Mouse (Mus musculus): ENCODE data around the gene Ttll11. TPM values are rescaled to one million over a fixed set of nuclear protein-coding genes. Genes with fewer than 3 reads are reported as not detected.

Ttll11 gene
- polyA plus RNA-seq, 1 experiment from 2014 or later, result 2.1 TPM

DNA sequence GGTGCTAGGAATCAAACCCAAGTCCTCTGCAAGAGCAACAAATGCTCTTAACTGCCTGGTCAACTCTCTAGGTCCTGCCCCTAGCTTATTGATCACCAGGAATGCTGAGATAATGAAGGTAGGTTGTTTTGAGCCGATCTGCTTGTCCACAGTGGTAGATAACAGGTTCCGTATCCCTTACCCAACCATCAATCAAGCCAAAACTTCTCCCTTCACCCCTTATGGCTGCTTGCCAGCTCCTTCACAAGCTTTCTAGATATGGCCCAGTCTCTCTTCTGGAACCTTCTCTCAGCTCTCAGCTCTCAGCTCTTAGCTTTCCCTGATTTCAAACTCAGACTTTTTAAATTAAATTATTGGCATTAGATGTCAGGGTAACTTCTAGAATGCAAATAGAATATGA is 85.2 kb downstream of the Ttll11 start:
- WGBS, result 91% methylated on average over 2 of the region's 2 CpGs
- H3K9ac ChIP-seq (replicated peaks; ENCODE audit: low read length), result no peak overlapping the region
- no peak overlapping the region for H3K4me3 ChIP-seq (ENCODE audit: low read depth, low read length)

GRCm38 (mm10) chr2:35890635-35891034 is 89.1 kb downstream of the Ttll11 start:
- H3K27me3 ChIP-seq (ENCODE audit: control insufficient read depth, insufficient read depth, low read length), result no peaks in the 10 kb centered on the region
- no peak overlapping the region for H3K9ac ChIP-seq (replicated peaks; ENCODE audit: low read length)
- ATAC-seq (replicated peaks; ENCODE audit: insufficient number of reproducible peaks, low FRiP score, low TSS enrichment, low read depth) (no peak), DNase-seq (ENCODE audit: low spot score) (no peak)
- no peak overlapping the region for H3K4me3 ChIP-seq (ENCODE audit: low read depth, low read length)
- H3K4me1 ChIP-seq (ENCODE audit: control insufficient read depth, insufficient read depth, low read length), result no peaks in the 10 kb centered on the region
- H3K27ac ChIP-seq (replicated peaks; ENCODE audit: low read depth, low read length), result no peak overlapping the region
- 83% methylated on average over 3 of the region's 3 CpGs for WGBS
- H3K4me2 ChIP-seq (ENCODE audit: low read depth, low read length), result no peak overlapping the region
- H3K36me3 ChIP-seq (replicated peaks; ENCODE audit: control insufficient read depth, insufficient read depth, low read depth, low read length), result no peaks in the 10 kb centered on the region
- no peaks in the 10 kb centered on the region for H3K9me3 ChIP-seq (replicated peaks; ENCODE audit: control insufficient read depth, low read length)

More for the DNA sequence above, 85.2 kb downstream of the Ttll11 start:
- no peak overlapping the region for H3K4me2 ChIP-seq (ENCODE audit: low read depth, low read length)
- H3K4me1 ChIP-seq (ENCODE audit: control insufficient read depth, insufficient read depth, low read length), result no peaks in the 10 kb centered on the region
- no peak overlapping the region for H3K27ac ChIP-seq (replicated peaks; ENCODE audit: low read depth, low read length)
- DNase-seq (ENCODE audit: low spot score), result no peak
- no peaks in the 10 kb centered on the region for H3K9me3 ChIP-seq (replicated peaks; ENCODE audit: control insufficient read depth, low read length)
- no peak for ATAC-seq (replicated peaks; ENCODE audit: insufficient number of reproducible peaks, low FRiP score, low TSS enrichment, low read depth)
- H3K27me3 ChIP-seq (ENCODE audit: control insufficient read depth, insufficient read depth, low read length), result no peaks in the 10 kb centered on the region
- H3K36me3 ChIP-seq (replicated peaks; ENCODE audit: control insufficient read depth, insufficient read depth, low read depth, low read length), result no peaks in the 10 kb centered on the region

DNA sequence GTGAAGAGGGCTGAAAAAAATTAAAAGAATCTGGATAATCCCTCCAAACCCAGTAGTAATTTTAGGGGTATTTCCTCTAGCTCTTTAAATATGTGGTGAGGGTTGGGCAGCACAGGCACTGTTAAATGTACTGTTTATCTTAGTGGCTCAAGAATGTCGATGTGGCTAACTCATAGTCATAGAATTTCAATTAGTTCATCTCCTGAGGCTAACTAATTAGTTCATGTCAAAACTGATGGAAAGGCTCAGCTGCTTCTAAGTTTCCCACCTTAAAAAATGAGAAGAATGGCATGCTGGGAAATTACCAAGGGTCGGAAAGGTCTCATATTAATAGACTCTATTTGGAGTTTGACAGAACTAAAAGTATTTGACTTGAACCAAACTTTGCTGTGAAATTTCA is 89.9 kb downstream of the Ttll11 start:
- Histone ChIP-seq H3K4me3 (ENCODE audit: low read depth, low read length) (no peak overlapping the region), H3K27ac (replicated peaks; ENCODE audit: low read depth, low read length) (no peak overlapping the region), H3K36me3 (replicated peaks; ENCODE audit: control insufficient read depth, insufficient read depth, low read depth, low read length) (no peaks in the 10 kb centered on the region), H3K9me3 (replicated peaks; ENCODE audit: control insufficient read depth, low read length) (no peaks in the 10 kb centered on the region), H3K27me3 (ENCODE audit: control insufficient read depth, insufficient read depth, low read length) (no peaks in the 10 kb centered on the region), H3K4me1 (ENCODE audit: control insufficient read depth, insufficient read depth, low read length) (no peaks in the 10 kb centered on the region), H3K4me2 (ENCODE audit: low read depth, low read length) (no peak overlapping the region), H3K9ac (replicated peaks; ENCODE audit: low read length) (no peak overlapping the region)
- WGBS, result 60% methylated on average over 2 of the region's 2 CpGs
- DNase-seq (ENCODE audit: low spot score) (no peak), ATAC-seq (replicated peaks; ENCODE audit: insufficient number of reproducible peaks, low FRiP score, low TSS enrichment, low read depth) (no peak)

GRCm38 (mm10) chr2:35884296-35884695 is 95.4 kb downstream of the Ttll11 start:
- H3K9me3 ChIP-seq (replicated peaks; ENCODE audit: control insufficient read depth, low read length), result no peaks in the 10 kb centered on the region
- DNase-seq (ENCODE audit: low spot score) (no peak), ATAC-seq (replicated peaks; ENCODE audit: insufficient number of reproducible peaks, low FRiP score, low TSS enrichment, low read depth) (no peak)
- no peaks in the 10 kb centered on the region for H3K27me3 ChIP-seq (ENCODE audit: control insufficient read depth, insufficient read depth, low read length)
- no peak overlapping the region for H3K9ac ChIP-seq (replicated peaks; ENCODE audit: low read length)
- no peak overlapping the region for H3K27ac ChIP-seq (replicated peaks; ENCODE audit: low read depth, low read length)
- no peak overlapping the region for H3K4me2 ChIP-seq (ENCODE audit: low read depth, low read length)
- no peak overlapping the region for H3K4me3 ChIP-seq (ENCODE audit: low read depth, low read length)
- H3K36me3 ChIP-seq (replicated peaks; ENCODE audit: control insufficient read depth, insufficient read depth, low read depth, low read length), result no peaks in the 10 kb centered on the region
- WGBS, result 28% methylated on average over 7 of the region's 7 CpGs
- no peaks in the 10 kb centered on the region for H3K4me1 ChIP-seq (ENCODE audit: control insufficient read depth, insufficient read depth, low read length)

DNA sequence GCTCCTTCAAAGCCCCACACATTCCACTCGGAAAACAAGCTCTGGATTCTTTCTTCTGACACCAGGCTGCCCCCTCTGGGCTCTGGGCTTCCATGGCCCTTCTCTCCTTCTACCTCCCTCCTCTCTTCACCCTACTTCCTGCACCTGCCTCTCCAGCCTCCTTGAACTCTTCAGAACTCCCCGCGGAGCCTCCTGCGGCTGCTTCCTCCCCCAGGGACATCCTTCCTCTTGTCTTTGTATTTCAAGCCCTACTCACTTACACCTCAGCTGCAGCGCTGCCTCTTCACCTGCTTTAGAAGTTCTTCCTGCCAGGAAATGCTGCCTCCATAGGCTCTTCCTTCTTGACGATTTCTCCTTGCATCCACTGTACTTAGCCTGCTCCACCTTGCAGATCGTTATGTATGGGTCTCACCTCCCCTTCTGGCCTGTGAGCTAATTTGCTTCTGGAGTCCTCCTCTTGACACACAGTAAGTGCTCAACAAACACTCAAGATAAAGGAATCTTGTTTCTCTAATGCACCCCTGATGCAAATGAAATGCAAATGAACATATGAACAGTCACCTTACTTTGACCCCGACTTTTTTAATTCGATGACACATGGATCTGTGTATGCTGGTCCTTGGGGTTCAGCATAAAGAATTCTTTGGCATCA is 97.3 kb downstream of the Ttll11 start:
- ATAC-seq (replicated peaks; ENCODE audit: insufficient number of reproducible peaks, low FRiP score, low TSS enrichment, low read depth) (no peak), DNase-seq (ENCODE audit: low spot score) (no peak)
- Histone ChIP-seq H3K4me2 (ENCODE audit: low read depth, low read length) (no peak overlapping the region), H3K36me3 (replicated peaks; ENCODE audit: control insufficient read depth, insufficient read depth, low read depth, low read length) (no peaks in the 10 kb centered on the region), H3K27ac (replicated peaks; ENCODE audit: low read depth, low read length) (no peak overlapping the region), H3K27me3 (ENCODE audit: control insufficient read depth, insufficient read depth, low read length) (no peaks in the 10 kb centered on the region), H3K9me3 (replicated peaks; ENCODE audit: control insufficient read depth, low read length) (no peaks in the 10 kb centered on the region), H3K4me1 (ENCODE audit: control insufficient read depth, insufficient read depth, low read length) (no peaks in the 10 kb centered on the region), H3K4me3 (ENCODE audit: low read depth, low read length) (no peak overlapping the region), H3K9ac (replicated peaks; ENCODE audit: low read length) (no peak overlapping the region)
- WGBS, result 54% methylated on average over 9 of the region's 9 CpGs

DNA sequence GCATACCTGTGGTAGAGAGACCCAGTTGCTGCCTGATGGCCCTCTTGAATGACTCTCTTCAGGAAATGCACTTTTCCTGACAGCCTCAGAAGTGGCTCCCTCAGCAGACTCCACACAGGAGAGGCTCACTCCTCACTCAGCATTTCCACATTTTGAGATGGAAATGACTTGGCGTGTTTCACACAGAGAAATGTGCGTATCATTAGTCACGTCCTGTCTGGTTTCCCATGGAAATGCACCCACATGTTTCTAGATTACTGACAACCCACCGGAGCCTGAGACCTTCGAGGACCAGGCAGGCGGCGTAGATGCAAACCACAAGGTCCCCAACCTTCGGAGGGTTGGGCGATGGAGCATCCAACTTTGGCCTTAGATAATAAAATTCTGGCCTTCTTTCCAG is 97.8 kb downstream of the Ttll11 start:
- no peak overlapping the region for H3K27ac ChIP-seq (replicated peaks; ENCODE audit: low read depth, low read length)
- H3K4me1 ChIP-seq (ENCODE audit: control insufficient read depth, insufficient read depth, low read length), result no peaks in the 10 kb centered on the region
- DNase-seq (ENCODE audit: low spot score) (no peak), ATAC-seq (replicated peaks; ENCODE audit: insufficient number of reproducible peaks, low FRiP score, low TSS enrichment, low read depth) (no peak)
- H3K4me2 ChIP-seq (ENCODE audit: low read depth, low read length), result no peak overlapping the region
- WGBS, result 86% methylated on average over 9 of the region's 9 CpGs
- no peaks in the 10 kb centered on the region for H3K9me3 ChIP-seq (replicated peaks; ENCODE audit: control insufficient read depth, low read length)
- H3K27me3 ChIP-seq (ENCODE audit: control insufficient read depth, insufficient read depth, low read length), result no peaks in the 10 kb centered on the region
- no peaks in the 10 kb centered on the region for H3K36me3 ChIP-seq (replicated peaks; ENCODE audit: control insufficient read depth, insufficient read depth, low read depth, low read length)
- no peak overlapping the region for H3K4me3 ChIP-seq (ENCODE audit: low read depth, low read length)
- no peak overlapping the region for H3K9ac ChIP-seq (replicated peaks; ENCODE audit: low read length)

GRCm38 (mm10) chr2:35880362-35880761 is 99.4 kb downstream of the Ttll11 start:
- no peak overlapping the region for H3K9ac ChIP-seq (replicated peaks; ENCODE audit: low read length)
- ATAC-seq (replicated peaks; ENCODE audit: insufficient number of reproducible peaks, low FRiP score, low TSS enrichment, low read depth), result no peak
- H3K36me3 ChIP-seq (replicated peaks; ENCODE audit: control insufficient read depth, insufficient read depth, low read depth, low read length), result no peaks in the 10 kb centered on the region
- H3K27ac ChIP-seq (replicated peaks; ENCODE audit: low read depth, low read length), result no peak overlapping the region
- DNase-seq (ENCODE audit: low spot score), result no peak
- H3K9me3 ChIP-seq (replicated peaks; ENCODE audit: control insufficient read depth, low read length), result no peaks in the 10 kb centered on the region
- H3K27me3 ChIP-seq (ENCODE audit: control insufficient read depth, insufficient read depth, low read length), result no peaks in the 10 kb centered on the region
- no peak overlapping the region for H3K4me3 ChIP-seq (ENCODE audit: low read depth, low read length)
- H3K4me1 ChIP-seq (ENCODE audit: control insufficient read depth, insufficient read depth, low read length), result no peaks in the 10 kb centered on the region
- 49% methylated on average over 7 of the region's 7 CpGs for WGBS
- no peak overlapping the region for H3K4me2 ChIP-seq (ENCODE audit: low read depth, low read length)

GRCm38 (mm10) chr2:35879887-35880286 is 99.8 kb downstream of the Ttll11 start:
- Histone ChIP-seq H3K4me3 (ENCODE audit: low read depth, low read length) (no peak overlapping the region), H3K27me3 (ENCODE audit: control insufficient read depth, insufficient read depth, low read length) (no peaks in the 10 kb centered on the region), H3K9me3 (replicated peaks; ENCODE audit: control insufficient read depth, low read length) (no peaks in the 10 kb centered on the region), H3K4me2 (ENCODE audit: low read depth, low read length) (no peak overlapping the region), H3K9ac (replicated peaks; ENCODE audit: low read length) (no peak overlapping the region), H3K4me1 (ENCODE audit: control insufficient read depth, insufficient read depth, low read length) (no peaks in the 10 kb centered on the region), H3K36me3 (replicated peaks; ENCODE audit: control insufficient read depth, insufficient read depth, low read depth, low read length) (no peaks in the 10 kb centered on the region), H3K27ac (replicated peaks; ENCODE audit: low read depth, low read length) (no peak overlapping the region)
- DNase-seq (ENCODE audit: low spot score) (no peak), ATAC-seq (replicated peaks; ENCODE audit: insufficient number of reproducible peaks, low FRiP score, low TSS enrichment, low read depth) (no peak)
- WGBS, result 84% methylated on average over 4 of the region's 4 CpGs
